ENCODE assay signal across 8 mouse cellular contexts in the genomic region with DNA sequence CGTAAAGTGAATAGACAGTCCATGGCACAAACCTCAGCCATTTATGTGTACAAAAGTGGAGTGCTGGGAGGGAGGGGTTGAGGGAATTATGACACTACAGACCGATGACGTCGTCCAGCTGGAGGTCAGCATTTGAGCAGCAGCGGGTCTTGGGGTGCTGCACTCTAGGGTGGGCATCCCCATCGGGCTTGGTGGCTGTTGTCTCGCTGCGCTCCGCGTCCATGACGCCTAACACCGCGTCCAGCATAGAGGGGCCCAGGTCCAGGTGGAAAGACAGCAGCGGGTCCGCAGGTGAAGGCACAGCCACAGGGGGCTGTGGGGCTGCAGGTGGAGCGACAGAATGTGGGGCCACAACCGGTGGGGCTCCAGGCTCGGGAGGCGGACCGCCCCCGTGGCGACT. TPM values are rescaled to one million over a fixed set of nuclear protein-coding genes. Genes with fewer than 3 reads are reported as not detected.
DNase-seq lines count a peak whose midpoint lies in the region; ATAC-seq lines count a peak whose summit lies in the region.

No protein-coding gene starts in this region.

- ATAC-seq in embryonic facial prominence, embryonic 14.5 days (ENCODE audit: low read depth), result no peak
- no peak for ATAC-seq in liver, embryonic 11.5 days (replicated peaks; ENCODE audit: low FRiP score)

- no peaks in the 10 kb centered on the region for H3K9me3 ChIP-seq in heart, embryonic 10.5 days
- no peaks in the 10 kb centered on the region for H3K9me3 ChIP-seq in embryonic facial prominence, embryonic 14.5 days (ENCODE audit: control insufficient read depth, low read length)
- H3K9me3 ChIP-seq in liver, embryonic 11.5 days (ENCODE audit: control insufficient read depth, low read length), result no peaks in the 10 kb centered on the region

- peak overlapping the region; percentile 88 for H3K4me3 ChIP-seq in heart, embryonic 10.5 days
- no peak overlapping the region for H3K4me3 ChIP-seq in embryonic facial prominence, embryonic 14.5 days (ENCODE audit: low read depth, low read length)
- peak overlapping the region; percentile 82 for H3K4me3 ChIP-seq in liver, embryonic 11.5 days (ENCODE audit: low read depth, low read length)

- intact Hi-C loops in heart, postnatal 25 days (cut with DNase I), result loop anchor here (10.0 kb wide), 1 partner anchor 446 kb away; the partner anchor contains the start of gene Rps9

- H3K27me3 ChIP-seq in heart, embryonic 10.5 days (ENCODE audit: insufficient read depth, poor library complexity, severe bottlenecking), result peaks cover 25% of the 10 kb centered on the region
- 0 out of 2 replicates have a peak, but pooled peaks cover 3% of the 10 kb centered on the region for H3K27me3 ChIP-seq in embryonic facial prominence, embryonic 14.5 days (replicated peaks; ENCODE audit: control insufficient read depth, insufficient read depth, low read length)
- H3K27me3 ChIP-seq in liver, embryonic 11.5 days (replicated peaks; ENCODE audit: control insufficient read depth, insufficient read depth, low read length), result peaks cover 7% of the 10 kb centered on the region

- H3K27ac ChIP-seq in heart, embryonic 10.5 days, result no peak overlapping the region
- H3K27ac ChIP-seq in embryonic facial prominence, embryonic 14.5 days (replicated peaks; ENCODE audit: low read depth, low read length), result no peak overlapping the region
- H3K27ac ChIP-seq in liver, embryonic 11.5 days (ENCODE audit: low read depth, low read length), result no peak overlapping the region

- 15% methylated on average over 22 of the region's 22 CpGs for WGBS in heart, embryonic 10.5 days
- 27% methylated on average over 19 of the region's 22 CpGs for WGBS in embryonic facial prominence, embryonic 14.5 days
- 35% methylated on average over 22 of the region's 22 CpGs for WGBS in liver, embryonic 11.5 days

- peak; percentile 58 for DNase-seq in heart, embryonic 10.5 days (ENCODE audit: low spot score)
- no peak for DNase-seq in heart, postnatal 25 days (ENCODE audit: low spot score)
- peak; percentile 21 for DNase-seq in CD4-positive helper T cell, adult 2 months (ENCODE audit: low read depth, low spot score)
- no peak for DNase-seq in embryonic facial prominence, embryonic 14.5 days (ENCODE audit: low spot score)
- no peak for DNase-seq in liver, embryonic 11.5 days (ENCODE audit: low spot score)
- no peak for DNase-seq in thymus, adult 18-20 months
- no peak for DNase-seq in kidney, adult 11 months
- no peak for DNase-seq in thymus, postnatal 36 days

- H3K4me2 ChIP-seq in embryonic facial prominence, embryonic 14.5 days (ENCODE audit: low read depth, low read length), result peak overlapping the region; percentile 91; the same call in 1 of the 2 replicates
- H3K4me2 ChIP-seq in liver, embryonic 11.5 days, result peak overlapping the region; percentile 89

- H3K9ac ChIP-seq in embryonic facial prominence, embryonic 14.5 days (ENCODE audit: low read depth, low read length), result no peak overlapping the region
- H3K9ac ChIP-seq in liver, embryonic 11.5 days (ENCODE audit: low read depth, low read length), result no peak overlapping the region

- peaks cover 20% of the 10 kb centered on the region for H3K36me3 ChIP-seq in heart, embryonic 10.5 days
- H3K36me3 ChIP-seq in embryonic facial prominence, embryonic 14.5 days (ENCODE audit: control insufficient read depth, insufficient read depth, low read length), result peaks cover 29% of the 10 kb centered on the region
- H3K36me3 ChIP-seq in liver, embryonic 11.5 days (ENCODE audit: control insufficient read depth, insufficient read depth, low read length), result peaks cover 8% of the 10 kb centered on the region

- peaks cover 31% of the 10 kb centered on the region for H3K4me1 ChIP-seq in heart, embryonic 10.5 days
- peaks cover 18% of the 10 kb centered on the region for H3K4me1 ChIP-seq in embryonic facial prominence, embryonic 14.5 days (ENCODE audit: control insufficient read depth, insufficient read depth, low read length)
- H3K4me1 ChIP-seq in liver, embryonic 11.5 days (replicated peaks; ENCODE audit: control insufficient read depth, insufficient read depth, low read length), result peaks cover 19% of the 10 kb centered on the region

RNA-seq across cellular contexts. Expression of gene Leng9, which starts 1.1 kb away (rescaled TPM):
- polyA plus RNA-seq in heart, embryonic 10.5 days (2016; fragmentation: Nextera tagmentation; extraction: Ambion mirVana), result 1.8 and 2.2 TPM in 2 replicates
- 1 to 10 TPM; 2.5 to 3.2 TPM for total RNA-seq in heart, postnatal 25 days (2021)
- 3.5 and 4.3 TPM in 2 replicates for polyA plus RNA-seq in embryonic facial prominence, embryonic 14.5 days (2014; fragmentation: Nextera tagmentation; extraction: Ambion mirVana)
- polyA plus RNA-seq in liver, embryonic 11.5 days (2014; fragmentation: Nextera tagmentation; extraction: Ambion mirVana), result 1.8 TPM in 2 replicates

RNA-seq across cellular contexts. Expression of gene Cdc42ep5, which starts 13.4 kb away (rescaled TPM):
- 27.4 and 35.7 TPM in 2 replicates for polyA plus RNA-seq in heart, embryonic 10.5 days (2016; fragmentation: Nextera tagmentation; extraction: Ambion mirVana)
- total RNA-seq in heart, postnatal 25 days (2021), result 1 to 10 TPM; 5.7 to 5.9 TPM
- polyA plus RNA-seq in embryonic facial prominence, embryonic 14.5 days (2014; fragmentation: Nextera tagmentation; extraction: Ambion mirVana), result 58.9 and 61.1 TPM in 2 replicates
- 20.0 and 22.8 TPM in 2 replicates for polyA plus RNA-seq in liver, embryonic 11.5 days (2014; fragmentation: Nextera tagmentation; extraction: Ambion mirVana)

RNA-seq across cellular contexts. Expression of gene Leng8, which starts 14.4 kb away (rescaled TPM):
- 72.6 and 75.1 TPM in 2 replicates for polyA plus RNA-seq in heart, embryonic 10.5 days (2016; fragmentation: Nextera tagmentation; extraction: Ambion mirVana)
- 10 to 100 TPM; 37.4 to 40.9 TPM for total RNA-seq in heart, postnatal 25 days (2021)
- polyA plus RNA-seq in embryonic facial prominence, embryonic 14.5 days (2014; fragmentation: Nextera tagmentation; extraction: Ambion mirVana), result 38.7 and 49.8 TPM in 2 replicates
- 43.6 and 48.1 TPM in 2 replicates for polyA plus RNA-seq in liver, embryonic 11.5 days (2014; fragmentation: Nextera tagmentation; extraction: Ambion mirVana)

RNA-seq across cellular contexts. Expression of gene Ttyh1, which starts 32.0 kb away (rescaled TPM):
- 0.54 and 0.83 TPM in 2 replicates for polyA plus RNA-seq in heart, embryonic 10.5 days (2016; fragmentation: Nextera tagmentation; extraction: Ambion mirVana)
- total RNA-seq in heart, postnatal 25 days (2021), result under 1 TPM; 0.68 to 0.75 TPM
- 8.1 and 8.7 TPM in 2 replicates for polyA plus RNA-seq in embryonic facial prominence, embryonic 14.5 days (2014; fragmentation: Nextera tagmentation; extraction: Ambion mirVana)
- 0.58 and 0.85 TPM in 2 replicates for polyA plus RNA-seq in liver, embryonic 11.5 days (2014; fragmentation: Nextera tagmentation; extraction: Ambion mirVana)

Comparison
In these comparisons a context has a peak if more than half of its experiments do, and no peak if none do; other contexts are left out.
1. DNase-seq: peak in heart, embryonic 10.5 days (single experiment) and CD4-positive helper T cell, adult 2 months (single experiment); none in heart, postnatal 25 days (single experiment), embryonic facial prominence, embryonic 14.5 days (single experiment), liver, embryonic 11.5 days (single experiment), thymus, adult 18-20 months (0 of 2), kidney, adult 11 months (single experiment) and thymus, postnatal 36 days (0 of 2).